Mouse (Mus musculus) liver, postnatal 0 days (tissue): Measurements from ENCODE around the gene Itga2b. TPM values are rescaled to one million over a fixed set of nuclear protein-coding genes. Genes with fewer than 3 reads are reported as not detected.

Experiments
- ATAC-seq: fragments of 200-750 bp; cut with Nextera tagmentation; 2 replicates; pipeline ENCODE4 v1.8.0; 2017; ENCODE audit warnings: mild to moderate bottlenecking, moderate library complexity
- DNase-seq: peaks from one replicate; pipeline ENCODE4 v3.0.0-alpha.2; 2016
- H3K27ac ChIP-seq: fragments of 300-500 bp; sonication (generic); 2 replicates; pipeline ENCODE4 v1.5.1; 2014; ENCODE audit warnings: antibody characterized with exemption, moderate library complexity, mild to moderate bottlenecking, low read depth
- H3K27me3 ChIP-seq: fragments of 300-500 bp; sonication (generic); 2 replicates; pipeline ENCODE4 v1.6.1; 2014; ENCODE audit warnings: low read length, control low read depth, mixed read lengths; ENCODE audit not compliant: insufficient read depth
- H3K36me3 ChIP-seq: fragments of 300-500 bp; sonication (generic); replicated peaks from 2 replicates; pipeline ENCODE4 v1.6.1; 2014; ENCODE audit warnings: mild to moderate bottlenecking, control low read depth, low read length, moderate library complexity, mixed read lengths; ENCODE audit not compliant: insufficient read depth
- H3K4me1 ChIP-seq: fragments of 300-500 bp; sonication (generic); 2 replicates; pipeline ENCODE4 v1.6.1; 2014; ENCODE audit warnings: antibody characterized with exemption, mild to moderate bottlenecking, control low read depth; ENCODE audit not compliant: insufficient read depth
- H3K4me2 ChIP-seq: fragments of 300-500 bp; sonication (generic); 2 replicates; pipeline ENCODE4 v1.6.1; 2014; ENCODE audit warnings: low read depth, mild to moderate bottlenecking, low read length, moderate library complexity, mixed read lengths
- H3K4me3 ChIP-seq: fragments of 300-500 bp; sonication (generic); 2 replicates; pipeline ENCODE4 v1.5.1; 2014; ENCODE audit warnings: low read depth, low read length
- H3K9ac ChIP-seq: fragments of 300-500 bp; sonication (generic); replicated peaks from 2 replicates; pipeline ENCODE4 v1.6.1; 2014; ENCODE audit warnings: mild to moderate bottlenecking, moderate library complexity
- H3K9me3 ChIP-seq: fragments of 300-500 bp; sonication (generic); 2 replicates; pipeline ENCODE4 v1.6.1; 2016; ENCODE audit warnings: mild to moderate bottlenecking, control low read depth, low read length, mixed read lengths
- CTCF ChIP-seq: sonication (generic); IDR thresholded peaks from 2 replicates; pipeline ENCODE4 v1.5.1; 2016; ENCODE audit warnings: antibody characterized with exemption, low read depth
- EP300 ChIP-seq: IDR thresholded peaks from 2 replicates; pipeline ENCODE4 v1.6.1; 2016; ENCODE audit warnings: antibody characterized with exemption, low read depth, mild to moderate bottlenecking
- WGBS: fragments of 180-500 bp; shearing (Covaris S2); extraction: QIAGEN DNeasy Blood & Tissue Kit; methylation state at CpG from one replicate; pipeline ENCODE4 v1.1.7; 2014; ENCODE audit not compliant: insufficient replicate concordance; 5-methylcytosine and 5-hydroxymethylcytosine counted together
- polyA plus RNA-seq: library from polyadenylated mRNA; unstranded; fragments of >200 nt; fragmentation: Nextera tagmentation; extraction: Ambion mirVana; gene quantifications from 2 replicates; pipeline ENCODE4 v1.2.1, GENCODE M21; 2015

Gene Itga2b
- polyA plus RNA-seq, 1 experiment from 2014 or later, result 44.8 TPM

DNA sequence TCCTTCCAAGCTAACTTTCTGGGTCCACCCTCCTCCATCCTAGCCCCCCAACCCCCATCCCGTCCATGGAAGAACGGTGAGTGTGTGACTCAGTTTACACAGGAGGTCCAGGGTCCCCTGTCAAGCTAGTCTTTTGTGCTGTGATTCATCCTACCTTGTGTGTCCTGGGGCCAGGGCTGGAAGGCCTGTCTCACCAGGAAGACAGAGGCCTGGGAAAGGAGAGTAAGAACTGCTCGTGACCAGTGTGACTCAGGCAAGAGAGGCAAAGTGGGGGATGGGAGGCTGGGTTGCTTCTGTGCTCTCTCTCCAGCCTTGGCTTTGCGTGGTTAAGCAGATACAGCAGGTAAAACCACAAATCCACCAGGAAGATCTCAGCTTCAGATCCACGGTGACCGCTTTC lies 45.3 kb downstream of the Itga2b start:
- H3K4me2 ChIP-seq, result no peak overlapping the region
- H3K4me1 ChIP-seq, result peaks cover 12% of the 10 kb centered on the region
- 65% methylated on average over 6 of the region's 6 CpGs for WGBS
- no peaks in the 10 kb centered on the region for H3K36me3 ChIP-seq
- no peak overlapping the region for H3K9ac ChIP-seq
- no peak for ATAC-seq
- no peak for TF ChIP-seq EP300
- no peak for TF ChIP-seq CTCF
- no peaks in the 10 kb centered on the region for H3K9me3 ChIP-seq
- H3K27me3 ChIP-seq, result no peaks in the 10 kb centered on the region
- H3K4me3 ChIP-seq, result no peak overlapping the region
- no peak for DNase-seq
- H3K27ac ChIP-seq, result no peak overlapping the region

GRCm38 (mm10) chr11:102421559-102421958 lies 48.4 kb downstream of the Itga2b start:
- TF ChIP-seq CTCF (peak; percentile 30), EP300 (no peak)

GRCm38 (mm10) chr11:102418887-102419286 lies 51.0 kb downstream of the Itga2b start:
- Histone ChIP-seq H3K27ac (no peak overlapping the region), H3K27me3 (no peaks in the 10 kb centered on the region), H3K4me2 (no peak overlapping the region), H3K9me3 (no peaks in the 10 kb centered on the region), H3K36me3 (no peaks in the 10 kb centered on the region), H3K4me3 (no peak overlapping the region), H3K4me1 (peaks cover 8% of the 10 kb centered on the region), H3K9ac (no peak overlapping the region; the same call in 1 of the 2 replicates)
- DNase-seq, result no peak
- ATAC-seq, result no peak
- TF ChIP-seq CTCF (no peak), EP300 (no peak)

More at GRCm38 (mm10) chr11:102421559-102421958, 48.4 kb downstream of the Itga2b start:
- H3K9me3 ChIP-seq, result no peaks in the 10 kb centered on the region
- DNase-seq, result peak; percentile 53
- ATAC-seq, result peak; percentile 88
- H3K4me1 ChIP-seq, result peaks cover 8% of the 10 kb centered on the region
- H3K4me3 ChIP-seq, result no peak overlapping the region
- 52% methylated on average over 8 of the region's 8 CpGs for WGBS
- H3K27ac ChIP-seq, result peak overlapping the region; percentile 72
- H3K4me2 ChIP-seq, result no peak overlapping the region
- H3K27me3 ChIP-seq, result no peaks in the 10 kb centered on the region
- no peaks in the 10 kb centered on the region for H3K36me3 ChIP-seq
- H3K9ac ChIP-seq, result no peak overlapping the region

- WGBS, result 58% methylated on average over 1 of the region's 1 CpGs
- peaks cover 8% of the 10 kb centered on the region for H3K4me1 ChIP-seq
- ATAC-seq (no peak), DNase-seq (no peak)
- H3K36me3 ChIP-seq, result no peaks in the 10 kb centered on the region
- H3K4me3 ChIP-seq, result no peak overlapping the region
- no peaks in the 10 kb centered on the region for H3K27me3 ChIP-seq
- no peak overlapping the region for H3K27ac ChIP-seq
- no peaks in the 10 kb centered on the region for H3K9me3 ChIP-seq
- TF ChIP-seq EP300, result no peak
- TF ChIP-seq CTCF, result no peak
- H3K9ac ChIP-seq, result no peak overlapping the region
- H3K4me2 ChIP-seq, result no peak overlapping the region
Measured at GRCm38 (mm10) chr11:102417160-102417559, 52.8 kb downstream of the Itga2b start.

DNA sequence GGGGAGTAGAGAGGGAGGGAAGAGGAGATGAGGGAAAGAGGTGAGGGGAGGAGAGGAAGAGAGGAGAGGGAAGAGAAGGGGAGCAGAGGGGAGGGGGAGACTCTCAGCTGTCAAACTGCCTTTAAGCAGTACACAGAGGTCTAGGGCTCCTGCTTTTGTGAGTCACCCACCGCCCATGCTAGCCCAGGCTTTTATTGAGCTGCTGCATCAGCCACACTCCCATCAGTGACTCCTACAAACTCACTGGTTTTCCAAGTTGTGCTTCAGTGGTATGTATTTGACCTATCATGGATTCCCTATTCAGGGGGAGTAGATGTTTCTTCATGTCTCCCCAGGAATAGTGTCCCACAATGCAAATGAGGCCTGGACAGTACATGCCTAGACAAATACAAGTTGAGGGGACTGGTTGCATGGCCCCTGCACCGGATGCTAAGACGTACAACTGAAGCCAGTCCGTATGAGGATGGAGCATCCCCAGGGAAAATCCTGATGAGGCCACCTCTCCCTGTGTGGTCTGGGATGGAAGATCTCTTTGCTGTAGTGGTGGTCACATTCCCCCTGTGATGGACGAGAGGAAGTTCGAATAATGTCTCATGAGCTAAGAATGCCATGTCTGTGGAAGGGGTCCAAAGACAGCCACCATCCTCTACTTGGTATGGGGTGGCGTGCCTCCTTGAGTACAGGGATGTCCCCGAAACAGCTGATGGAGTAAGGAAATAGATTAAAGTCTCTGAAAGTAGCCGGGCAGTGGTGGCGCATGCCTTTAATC lies 54.7 kb downstream of the Itga2b start:
- H3K4me1 ChIP-seq, result peaks cover 10% of the 10 kb centered on the region; the same call in 1 of the 2 replicates

DNA sequence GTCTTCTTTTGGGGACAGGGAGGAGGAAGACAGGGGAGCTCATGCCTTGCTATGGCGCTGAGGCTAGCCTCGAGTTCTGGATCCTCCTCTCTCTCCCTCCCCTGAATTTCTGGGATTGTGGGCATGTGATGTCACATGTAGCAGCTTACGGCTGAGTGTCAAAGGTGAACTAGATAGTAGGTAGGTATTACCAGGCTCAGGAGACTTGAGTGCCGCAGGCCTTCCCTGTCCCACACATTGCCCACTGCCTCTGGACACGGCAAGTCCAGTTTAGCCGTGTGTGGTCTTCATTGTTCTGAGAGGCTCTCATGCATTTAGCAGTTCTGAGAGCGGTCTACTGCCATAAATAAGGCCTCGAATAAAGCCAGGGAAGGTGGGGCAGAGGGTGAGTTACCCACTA lies 56.9 kb downstream of the Itga2b start:
- no peak overlapping the region for H3K4me3 ChIP-seq
- H3K27ac ChIP-seq, result no peak overlapping the region
- H3K4me1 ChIP-seq, result peaks cover 21% of the 10 kb centered on the region
- DNase-seq, result no peak
- no peaks in the 10 kb centered on the region for H3K27me3 ChIP-seq
- H3K4me2 ChIP-seq, result no peak overlapping the region
- no peak overlapping the region for H3K9ac ChIP-seq
- TF ChIP-seq CTCF, result no peak
- TF ChIP-seq EP300, result no peak
- no peak for ATAC-seq
- no peaks in the 10 kb centered on the region for H3K36me3 ChIP-seq
- H3K9me3 ChIP-seq, result no peaks in the 10 kb centered on the region
- 71% methylated on average over 8 of the region's 8 CpGs for WGBS

More for the DNA sequence above, 54.7 kb downstream of the Itga2b start:
- DNase-seq, result no peak
- no peak for ATAC-seq
- TF ChIP-seq EP300 (no peak), CTCF (no peak)
- H3K4me3 ChIP-seq, result no peak overlapping the region
- 72% methylated on average over 10 of the region's 10 CpGs for WGBS
- H3K4me2 ChIP-seq, result no peak overlapping the region
- no peaks in the 10 kb centered on the region for H3K36me3 ChIP-seq
- no peaks in the 10 kb centered on the region for H3K27me3 ChIP-seq
- no peaks in the 10 kb centered on the region for H3K9me3 ChIP-seq
- H3K9ac ChIP-seq, result no peak overlapping the region
- H3K27ac ChIP-seq, result no peak overlapping the region
